Mouse (Mus musculus) hindbrain, postnatal 0 days (tissue): ENCODE measurements around the gene Tspan14. TPM values are rescaled to one million over a fixed set of nuclear protein-coding genes. Genes with fewer than 3 reads are reported as not detected.

Experiments
- ATAC-seq: fragments of 200-750 bp; cut with Nextera tagmentation; 2 replicates; pipeline ENCODE4 v1.8.0; 2017; ENCODE audit warnings: mild to moderate bottlenecking, moderate TSS enrichment, moderate library complexity
- DNase-seq: peaks from one replicate; pipeline ENCODE4 v3.0.0-alpha.2; 2015; ENCODE audit warnings: low spot score
- H3K27ac ChIP-seq: fragments of 300-500 bp; sonication (generic); 2 replicates; pipeline ENCODE4 v1.5.1; 2014; ENCODE audit warnings: mild to moderate bottlenecking
- H3K27me3 ChIP-seq: fragments of 300-500 bp; sonication (generic); 2 replicates; pipeline ENCODE4 v1.6.1; 2014; ENCODE audit warnings: low read length, mixed read lengths; ENCODE audit not compliant: insufficient read depth
- H3K36me3 ChIP-seq: fragments of 300-500 bp; sonication (generic); 2 replicates; pipeline ENCODE4 v1.6.1; 2014; ENCODE audit warnings: low read length, mixed read lengths; ENCODE audit not compliant: insufficient read depth
- H3K4me1 ChIP-seq: fragments of 300-500 bp; sonication (generic); 2 replicates; pipeline ENCODE4 v1.6.1; 2014; ENCODE audit warnings: antibody characterized with exemption, low read length, mixed read lengths; ENCODE audit not compliant: insufficient read depth
- H3K4me2 ChIP-seq: fragments of 300-500 bp; sonication (generic); 2 replicates; pipeline ENCODE4 v1.6.1; 2014; ENCODE audit warnings: low read depth, mild to moderate bottlenecking, low read length, moderate library complexity, mixed read lengths
- H3K4me3 ChIP-seq: fragments of 300-500 bp; sonication (generic); 2 replicates; pipeline ENCODE4 v1.5.1; 2014; ENCODE audit warnings: low read length
- H3K9ac ChIP-seq: fragments of 300-500 bp; sonication (generic); replicated peaks from 2 replicates; pipeline ENCODE4 v1.6.1; 2014; ENCODE audit warnings: mild to moderate bottlenecking, low read length, moderate library complexity, mixed read lengths
- H3K9me3 ChIP-seq: fragments of 300-500 bp; sonication (generic); 2 replicates; pipeline ENCODE4 v1.6.1; 2016; ENCODE audit warnings: low read length, mixed read lengths
- CTCF ChIP-seq: IDR thresholded peaks from 2 replicates; pipeline ENCODE4 v1.5.1; 2016; ENCODE audit warnings: antibody characterized with exemption, control low read depth, low read depth
- WGBS: fragments of 180-500 bp; shearing (Covaris S2); extraction: QIAGEN DNeasy Blood & Tissue Kit; methylation state at CpG from one replicate; pipeline ENCODE4 v1.1.7; 2014; 5-methylcytosine and 5-hydroxymethylcytosine counted together
- polyA plus RNA-seq: library from polyadenylated mRNA; unstranded; fragments of >200 nt; fragmentation: Nextera tagmentation; extraction: Ambion mirVana; gene quantifications from 2 replicates; pipeline ENCODE4 v1.2.1, GENCODE M21; 2015
- total RNA-seq: library from RNA; depleted of rRNA; stranded (reverse); fragments of >200 nt; gene quantifications from 2 replicates; pipeline ENCODE4 v1.2.3, GENCODE M21; 2014

The Tspan14 gene
- total and polyA plus RNA-seq, 2 experiments from 2014 or later, result 30.4 to 39.2 TPM

DNA sequence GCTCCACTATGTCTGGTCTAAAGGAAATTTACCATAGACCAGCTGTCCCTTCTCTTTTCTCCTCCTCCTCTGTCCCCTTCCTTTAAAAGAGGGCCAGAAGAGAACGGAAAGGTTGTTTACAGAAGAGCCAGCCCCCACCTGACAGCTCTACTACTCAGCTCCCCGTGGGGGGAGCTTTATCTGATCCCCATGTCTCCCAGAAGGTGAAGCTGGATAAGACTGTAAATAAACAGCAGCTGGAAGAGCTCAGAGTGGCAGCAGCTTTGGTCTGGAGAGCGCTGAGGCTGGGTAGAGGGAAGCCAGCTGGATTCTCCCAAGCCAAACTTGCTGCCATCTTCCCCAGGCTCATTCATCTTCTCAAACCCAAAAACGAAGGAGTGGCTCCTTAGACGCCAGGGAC is 41.0 kb upstream of the Tspan14 start:
- Histone ChIP-seq H3K36me3 (no peaks in the 10 kb centered on the region), H3K9me3 (no peaks in the 10 kb centered on the region), H3K4me2 (no peak overlapping the region), H3K9ac (no peak overlapping the region), H3K4me3 (no peak overlapping the region), H3K27me3 (no peaks in the 10 kb centered on the region), H3K4me1 (peaks cover 6% of the 10 kb centered on the region), H3K27ac (no peak overlapping the region)
- 0 out of 2 replicates have a peak, but pooled peaks have one; percentile 3 for ATAC-seq
- WGBS, result 49% methylated on average over 5 of the region's 5 CpGs
- TF ChIP-seq CTCF, result no peak
- no peak for DNase-seq

DNA sequence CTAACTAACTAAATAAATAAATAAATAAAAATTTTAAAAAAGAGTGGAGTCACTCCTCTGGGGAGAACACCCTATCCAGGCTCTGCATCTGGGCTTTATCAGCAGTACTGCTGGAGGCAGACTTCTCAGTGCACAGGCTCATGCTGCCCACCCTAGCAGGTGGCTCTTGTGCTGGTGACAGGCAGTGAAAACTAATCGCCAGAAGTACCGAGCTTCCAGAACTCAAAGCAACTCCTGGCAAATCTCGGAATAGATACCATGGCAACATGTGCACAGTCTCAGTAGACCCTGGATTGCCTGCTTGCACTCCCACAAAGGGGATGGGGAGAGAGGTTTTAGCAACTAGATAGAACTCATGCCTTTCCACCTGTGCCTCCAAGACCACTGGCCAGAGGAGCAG is 40.3 kb upstream of the Tspan14 start:
- ATAC-seq, result no peak
- Histone ChIP-seq H3K4me3 (no peak overlapping the region), H3K9ac (no peak overlapping the region), H3K36me3 (no peaks in the 10 kb centered on the region; the same call in 1 of the 2 replicates), H3K4me1 (peaks cover 6% of the 10 kb centered on the region), H3K9me3 (no peaks in the 10 kb centered on the region), H3K27ac (no peak overlapping the region), H3K27me3 (no peaks in the 10 kb centered on the region), H3K4me2 (no peak overlapping the region)
- WGBS, result 34% methylated on average over 3 of the region's 3 CpGs
- DNase-seq, result peak; percentile 17
- TF ChIP-seq CTCF, result no peak

DNA sequence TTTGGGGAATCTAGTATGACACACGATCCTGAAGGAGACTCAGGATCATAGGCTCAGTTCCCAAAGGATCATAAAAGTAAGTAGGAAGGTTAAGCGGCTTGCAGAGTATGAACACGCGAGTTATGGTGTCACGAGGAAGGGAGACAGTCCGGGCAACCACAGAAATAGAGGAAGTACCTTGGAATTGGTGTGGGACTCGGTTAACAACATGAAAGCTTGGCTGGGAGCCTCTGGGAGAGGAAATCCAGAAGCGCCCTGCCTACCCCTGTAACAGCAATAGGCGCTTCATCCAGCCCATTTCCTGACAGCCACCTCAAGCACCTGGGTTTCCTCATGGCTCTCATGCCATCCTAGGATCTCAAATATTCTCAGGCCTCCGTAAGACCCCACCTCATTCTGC is 39.7 kb upstream of the Tspan14 start:
- H3K4me3 ChIP-seq, result no peak overlapping the region
- no peak for DNase-seq
- no peak overlapping the region for H3K4me2 ChIP-seq
- H3K27ac ChIP-seq, result no peak overlapping the region
- peaks cover 6% of the 10 kb centered on the region for H3K4me1 ChIP-seq
- no peaks in the 10 kb centered on the region for H3K27me3 ChIP-seq
- no peak for ATAC-seq
- H3K9me3 ChIP-seq, result no peaks in the 10 kb centered on the region
- TF ChIP-seq CTCF, result no peak
- 88% methylated on average over 10 of the region's 10 CpGs for WGBS
- H3K36me3 ChIP-seq, result no peaks in the 10 kb centered on the region; the same call in 1 of the 2 replicates
- no peak overlapping the region for H3K9ac ChIP-seq

DNA sequence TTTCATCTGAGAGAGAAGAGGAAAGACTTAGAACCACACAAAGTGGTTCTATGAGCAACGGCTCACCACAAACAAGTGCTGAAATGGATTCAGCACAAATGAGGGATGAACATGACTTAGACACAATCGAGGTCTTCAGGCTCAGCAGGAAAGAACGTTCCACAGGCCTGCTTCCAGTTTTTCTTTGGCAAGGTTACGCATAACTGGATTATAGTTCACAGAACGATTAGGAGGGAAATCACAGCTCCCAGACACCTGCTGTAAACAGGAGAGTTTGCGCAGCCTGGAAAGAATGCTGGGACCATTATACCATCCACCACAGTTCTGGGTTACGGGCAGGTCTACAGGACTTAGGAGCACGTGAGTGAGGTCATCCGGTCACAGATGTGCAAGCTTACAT is 39.1 kb upstream of the Tspan14 start:
- H3K4me3 ChIP-seq, result no peak overlapping the region
- no peaks in the 10 kb centered on the region for H3K9me3 ChIP-seq
- no peak overlapping the region for H3K9ac ChIP-seq
- DNase-seq (peak; percentile 19), ATAC-seq (no peak)
- no peak overlapping the region for H3K27ac ChIP-seq
- WGBS, result 70% methylated on average over 9 of the region's 9 CpGs
- H3K27me3 ChIP-seq, result no peaks in the 10 kb centered on the region
- H3K36me3 ChIP-seq, result no peaks in the 10 kb centered on the region; the same call in 1 of the 2 replicates
- TF ChIP-seq CTCF, result no peak
- H3K4me2 ChIP-seq, result no peak overlapping the region
- H3K4me1 ChIP-seq, result peaks cover 6% of the 10 kb centered on the region

DNA sequence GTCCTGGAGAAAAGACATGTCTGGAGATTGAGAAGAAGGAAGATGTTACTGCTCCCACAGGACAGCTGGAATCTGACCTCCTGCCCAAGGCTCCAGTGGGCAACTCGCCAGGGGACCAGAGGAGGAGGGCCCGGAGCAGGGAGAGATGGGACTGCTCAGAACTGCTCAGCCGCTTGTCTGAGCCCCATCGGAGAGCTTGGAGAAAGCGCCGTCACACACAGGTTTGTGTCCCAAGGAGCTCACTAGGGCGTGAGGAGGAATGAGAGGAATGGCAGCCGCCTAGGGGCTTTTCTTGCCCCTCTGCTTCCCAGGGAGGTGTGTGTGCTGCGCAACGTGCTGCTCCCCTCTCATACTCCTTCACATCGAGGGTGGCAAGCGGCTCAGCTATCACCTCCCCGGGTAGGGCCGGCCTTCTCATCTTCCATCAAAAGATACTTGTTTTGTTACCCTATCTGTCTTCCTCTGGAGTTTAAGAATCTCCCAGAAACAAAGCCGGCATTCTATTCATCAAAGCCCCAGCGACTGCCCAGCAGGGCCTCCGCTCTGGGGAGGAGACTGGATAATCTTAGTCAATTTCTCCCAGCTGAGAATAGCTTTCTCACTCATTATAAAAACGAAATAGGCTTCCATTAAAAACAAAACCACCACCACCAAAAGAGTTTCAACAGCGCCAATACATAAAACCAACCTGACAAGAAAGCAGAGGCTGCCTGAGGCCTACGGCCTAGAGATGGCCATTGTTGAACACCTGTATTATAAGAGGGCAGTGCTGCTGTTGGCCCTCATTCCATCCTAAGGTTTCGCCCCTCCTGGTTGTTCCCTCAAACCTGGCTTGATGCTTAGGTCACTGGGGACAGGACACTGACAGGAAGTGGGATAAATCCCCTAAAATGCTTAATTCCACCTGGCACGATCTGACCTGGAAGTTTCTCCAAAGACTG is 37.9 kb upstream of the Tspan14 start:
- Histone ChIP-seq H3K4me3 (no peak overlapping the region), H3K36me3 (no peaks in the 10 kb centered on the region; the same call in 1 of the 2 replicates), H3K9me3 (no peaks in the 10 kb centered on the region), H3K4me1 (peaks cover 6% of the 10 kb centered on the region), H3K4me2 (peak overlapping the region; percentile 44), H3K27ac (no peak overlapping the region), H3K27me3 (no peaks in the 10 kb centered on the region), H3K9ac (no peak overlapping the region)
- WGBS, result 18% methylated on average over 22 of the region's 22 CpGs
- ATAC-seq (no peak; the same call in 1 of the 2 replicates), DNase-seq (peak; percentile 15)
- no peak for TF ChIP-seq CTCF

DNA sequence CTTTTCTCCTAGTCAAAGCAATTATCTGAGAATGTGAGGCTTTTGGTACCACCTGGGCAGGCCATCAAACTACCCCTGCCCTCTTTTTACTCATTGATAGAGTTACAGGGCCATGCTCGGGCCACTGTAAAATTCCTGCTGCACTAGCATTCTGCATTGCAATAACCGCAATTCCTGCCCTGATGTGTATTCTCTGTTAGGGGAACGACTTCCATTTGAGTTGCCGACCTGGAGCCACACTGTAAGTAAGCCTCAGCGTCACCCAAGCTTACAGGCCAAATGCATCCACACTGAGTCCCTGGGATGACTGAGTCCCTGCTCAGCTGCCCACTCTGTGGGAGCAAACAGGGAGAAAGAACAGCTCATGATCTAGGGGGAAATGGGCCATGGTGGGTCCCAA is 35.0 kb upstream of the Tspan14 start:
- Histone ChIP-seq H3K27me3 (no peaks in the 10 kb centered on the region), H3K9ac (no peak overlapping the region), H3K36me3 (no peaks in the 10 kb centered on the region; the same call in 1 of the 2 replicates), H3K9me3 (no peaks in the 10 kb centered on the region), H3K27ac (no peak overlapping the region), H3K4me2 (no peak overlapping the region), H3K4me1 (peaks cover 6% of the 10 kb centered on the region), H3K4me3 (no peak overlapping the region)
- ATAC-seq (no peak), DNase-seq (no peak)
- TF ChIP-seq CTCF, result no peak
- WGBS, result 94% methylated on average over 5 of the region's 5 CpGs

DNA sequence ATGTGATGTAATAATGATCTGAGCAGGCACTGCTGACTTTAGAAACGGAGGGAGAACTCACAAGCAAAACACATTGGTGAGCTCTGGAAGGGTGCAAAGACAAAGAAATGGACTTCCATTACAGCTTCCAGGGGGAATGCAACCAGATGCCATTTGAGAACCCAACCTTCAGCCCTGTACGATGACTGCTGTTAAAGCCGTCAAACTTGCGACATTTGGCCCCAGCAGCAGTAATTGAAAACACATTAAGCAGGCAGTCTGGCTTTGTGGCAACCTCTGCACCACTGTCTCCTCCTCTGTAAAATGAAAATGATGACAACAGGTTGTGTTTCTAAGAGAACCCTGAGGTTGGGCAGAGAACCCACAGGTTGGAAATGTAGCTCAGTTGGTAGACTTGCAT is 34.2 kb upstream of the Tspan14 start:
- H3K36me3 ChIP-seq, result no peaks in the 10 kb centered on the region; the same call in 1 of the 2 replicates
- H3K27ac ChIP-seq, result no peak overlapping the region
- no peak for TF ChIP-seq CTCF
- 83% methylated on average over 4 of the region's 4 CpGs for WGBS
- H3K9ac ChIP-seq, result no peak overlapping the region
- no peak overlapping the region for H3K4me2 ChIP-seq
- DNase-seq (no peak), ATAC-seq (no peak)
- no peaks in the 10 kb centered on the region for H3K27me3 ChIP-seq
- peaks cover 6% of the 10 kb centered on the region for H3K4me1 ChIP-seq
- no peak overlapping the region for H3K4me3 ChIP-seq
- no peaks in the 10 kb centered on the region for H3K9me3 ChIP-seq
